Comparison of ENCODE assay signal across 8 mouse cellular contexts in genomic region chr8:60505653-60506521, GRCm38 (mm10). TPM values are rescaled to one million over a fixed set of nuclear protein-coding genes. Genes with fewer than 3 reads are reported as not detected.
A peak's percentile ranks its signal among the peaks of the same experiment; 100 is the strongest.
DNase-seq lines count a peak whose midpoint lies in the region; ATAC-seq and TF ChIP-seq lines count a peak whose summit lies in the region.

Aadat (plus strand) TSS chr8:60505932.

- intact Hi-C loops in heart, adult 2 months (cut with DNase I): loop anchor here (2.0 to 5.0 kb wide), 3 partner anchors 86 to 486 kb away; partner anchors contain the start of gene Nek1

- H3K4me3 ChIP-seq in heart, adult 2 months: peak within 1 kb of the TSS; percentile 32
- peak within 1 kb of the TSS; percentile 35 for H3K4me3 ChIP-seq in kidney, adult 2 months (ENCODE audit: insufficient read depth, low read depth, low read length)
- H3K4me3 ChIP-seq in limb, embryonic 10.5 days: peak within 1 kb of the TSS; percentile 64
- H3K4me3 ChIP-seq in midbrain, embryonic 12.5 days: peak within 1 kb of the TSS; percentile 57
- H3K4me3 ChIP-seq in stomach, embryonic 15.5 days (replicated peaks): peak within 1 kb of the TSS; percentile 49

- TF ChIP-seq EP300 in heart, adult 2 months (IDR thresholded peaks at IDR 0.05; ENCODE audit: insufficient read depth, low read depth, low read length): no peak

- WGBS in heart, adult 2 months: 3% methylated on average over 25 of the region's 25 CpGs
- 2% methylated on average over 25 of the region's 25 CpGs for WGBS in kidney, adult 2 months
- WGBS in limb, embryonic 10.5 days: 1% methylated on average over 25 of the region's 25 CpGs
- WGBS in midbrain, embryonic 12.5 days: 1% methylated on average over 25 of the region's 25 CpGs
- 2% methylated on average over 25 of the region's 25 CpGs for WGBS in stomach, embryonic 15.5 days

- peak within 1 kb of the TSS; percentile 13 for H3K9ac ChIP-seq in heart, adult 2 months (ENCODE audit: low read depth, low read length)
- peak within 1 kb of the TSS; percentile 62 for H3K9ac ChIP-seq in midbrain, embryonic 12.5 days (replicated peaks)
- H3K9ac ChIP-seq in stomach, embryonic 15.5 days: 0 out of 2 replicates have a peak within 1 kb of the TSS, but pooled peaks have one; percentile 32

- no peaks in the 10 kb centered on the region for H3K79me2 ChIP-seq in heart, adult 2 months (replicated peaks; ENCODE audit: control insufficient read depth, insufficient read depth, low read length)

- TF ChIP-seq CTCF in heart, adult 2 months (IDR thresholded peaks at IDR 0.05): peak; percentile 82
- TF ChIP-seq CTCF in kidney, adult 2 months (conservative IDR thresholded peaks at IDR 0.05; ENCODE audit: insufficient read depth, insufficient read length, low read depth, low read length): peak; percentile 51

- DNase-seq in thymus, postnatal 4 days: peak; percentile 9
- no peak for DNase-seq in thymus, postnatal 25 days
- DNase-seq in embryo, embryonic 9.5 days (ENCODE audit: extremely low spot score): peak; percentile 78
- DNase-seq in heart, adult 2 months: peak; percentile 35 to 44
- peak; percentile 90 for DNase-seq in kidney, adult 2 months
- DNase-seq in limb, embryonic 10.5 days (ENCODE audit: low spot score): peak; percentile 76

- no peaks in the 10 kb centered on the region for H3K27me3 ChIP-seq in heart, adult 2 months (ENCODE audit: control insufficient read depth, insufficient read depth, low read length)
- H3K27me3 ChIP-seq in kidney, adult 2 months (replicated peaks; ENCODE audit: control insufficient read depth, insufficient read depth, low read length): no peaks in the 10 kb centered on the region
- no peaks in the 10 kb centered on the region for H3K27me3 ChIP-seq in limb, embryonic 10.5 days (ENCODE audit: low read depth, poor library complexity, severe bottlenecking)
- no peaks in the 10 kb centered on the region for H3K27me3 ChIP-seq in midbrain, embryonic 12.5 days
- no peaks in the 10 kb centered on the region for H3K27me3 ChIP-seq in stomach, embryonic 15.5 days (replicated peaks)

- TF ChIP-seq POLR2A in heart, adult 2 months (IDR thresholded peaks at IDR 0.05; ENCODE audit: insufficient read depth, low read depth, low read length): no peak
- TF ChIP-seq POLR2A in kidney, adult 2 months (IDR thresholded peaks at IDR 0.05; ENCODE audit: low read depth, low read length): peak; percentile 76

- peak; percentile 99 for ATAC-seq in midbrain, embryonic 12.5 days (ENCODE audit: low FRiP score, low read depth)
- ATAC-seq in stomach, embryonic 15.5 days (ENCODE audit: insufficient read depth, low FRiP score, low read depth): peak; percentile 82; the same call in 1 of the 2 replicates

- H3K9me3 ChIP-seq in limb, embryonic 10.5 days (replicated peaks): no peaks in the 10 kb centered on the region
- H3K9me3 ChIP-seq in midbrain, embryonic 12.5 days: no peaks in the 10 kb centered on the region
- no peaks in the 10 kb centered on the region for H3K9me3 ChIP-seq in stomach, embryonic 15.5 days

- H3K27ac ChIP-seq in heart, adult 2 months: no peak within 1 kb of the TSS
- peak within 1 kb of the TSS; percentile 75 for H3K27ac ChIP-seq in kidney, adult 2 months (ENCODE audit: insufficient read depth, low read depth, low read length)
- H3K27ac ChIP-seq in limb, embryonic 10.5 days: peak within 1 kb of the TSS; percentile 88
- H3K27ac ChIP-seq in midbrain, embryonic 12.5 days (replicated peaks): 0 out of 2 replicates have a peak within 1 kb of the TSS, but pooled peaks have one; percentile 35
- H3K27ac ChIP-seq in stomach, embryonic 15.5 days: no peak within 1 kb of the TSS

- H3K4me1 ChIP-seq in heart, adult 2 months (ENCODE audit: control insufficient read depth, insufficient read depth, low read length): no peaks in the 10 kb centered on the region
- H3K4me1 ChIP-seq in kidney, adult 2 months (ENCODE audit: control insufficient read depth, insufficient read depth, low read length): peaks cover 4% of the 10 kb centered on the region; the same call in 1 of the 2 replicates
- H3K4me1 ChIP-seq in limb, embryonic 10.5 days: peaks cover 7% of the 10 kb centered on the region; the same call in 1 of the 2 replicates
- H3K4me1 ChIP-seq in midbrain, embryonic 12.5 days: no peaks in the 10 kb centered on the region
- H3K4me1 ChIP-seq in stomach, embryonic 15.5 days: 0 out of 2 replicates have a peak, but pooled peaks cover 5% of the 10 kb centered on the region

- H3K4me2 ChIP-seq in midbrain, embryonic 12.5 days (replicated peaks): peak within 1 kb of the TSS; percentile 90
- peak within 1 kb of the TSS; percentile 95 for H3K4me2 ChIP-seq in stomach, embryonic 15.5 days

- H3K36me3 ChIP-seq in heart, adult 2 months (ENCODE audit: control insufficient read depth, insufficient read depth, low read length): no peaks in the 10 kb centered on the region
- H3K36me3 ChIP-seq in kidney, adult 2 months (ENCODE audit: control insufficient read depth, insufficient read depth, low read length): no peaks in the 10 kb centered on the region
- no peaks in the 10 kb centered on the region for H3K36me3 ChIP-seq in limb, embryonic 10.5 days
- H3K36me3 ChIP-seq in midbrain, embryonic 12.5 days: no peaks in the 10 kb centered on the region
- no peaks in the 10 kb centered on the region for H3K36me3 ChIP-seq in stomach, embryonic 15.5 days

RNA-seq across cellular contexts. Expression of gene Aadat, which starts in this region (rescaled TPM):
- total RNA-seq in heart, adult 2 months (2021): not detected
- polyA plus RNA-seq in heart, adult 2 months (2012; rRNA removed): 0.20 TPM in 1 of 2 replicates, not detected in the other
- polyA plus RNA-seq in kidney, adult 2 months (2012; rRNA removed): 1,887 and 3,432 TPM in 2 replicates
- 1.1 TPM in 2 replicates for polyA plus RNA-seq in limb, embryonic 10.5 days (2016; fragmentation: Nextera tagmentation; extraction: Ambion mirVana)
- 1.3 and 1.9 TPM in 2 replicates for polyA plus RNA-seq in midbrain, embryonic 12.5 days (2016; fragmentation: Nextera tagmentation; extraction: Ambion mirVana)
- polyA plus RNA-seq in stomach, embryonic 15.5 days (2015; fragmentation: Nextera tagmentation; extraction: Ambion mirVana): 0.61 and 0.73 TPM in 2 replicates

Comparison
In these comparisons a context has a peak if more than half of its experiments do, and no peak if none do; other contexts are left out.
1. RNA of gene Aadat (polyA plus RNA-seq): 1,887 to 3,432 TPM in kidney, adult 2 months; 1.3 to 1.9 TPM in midbrain, embryonic 12.5 days, 1.1 TPM in limb, embryonic 10.5 days, 0.61 to 0.73 TPM in stomach, embryonic 15.5 days and 0.20 TPM in heart, adult 2 months; every median in the first group is over 100 times any median in the second.
2. Peak in DNase-seq, H3K4me3 ChIP-seq and H3K9ac ChIP-seq in heart, adult 2 months; RNA of the gene not detected or under 1 TPM.
3. Peak in ATAC-seq, H3K4me3 ChIP-seq, H3K9ac ChIP-seq and H3K4me2 ChIP-seq in stomach, embryonic 15.5 days; RNA of the gene not detected or under 1 TPM.
4. H3K27ac ChIP-seq: peak in kidney, adult 2 months (single experiment), limb, embryonic 10.5 days (single experiment) and midbrain, embryonic 12.5 days (single experiment); none in heart, adult 2 months (single experiment) and stomach, embryonic 15.5 days (single experiment).
5. Peak in every context shown above with its lines, with median percentiles within 50 percentile points of each other: H3K4me3 ChIP-seq and H3K9ac ChIP-seq.